Mouse (Mus musculus): ENCODE results near the gene Pfdn6.

GRCm38 (mm10) chr17:33977861-33978557 lies 37.9 kb upstream of the Pfdn6 start:
- TF ChIP-seq POLR2A (IDR thresholded peaks at IDR 0.05; ENCODE audit: control insufficient read depth, extremely low read depth, insufficient read depth, low read length, poor library complexity), result no peak
- 0 out of 2 replicates have a peak, but pooled peaks have one; percentile 11 for TF ChIP-seq CTCF (IDR thresholded peaks at IDR 0.05; ENCODE audit: borderline replicate concordance, control insufficient read depth, extremely low read depth, insufficient read depth, low read length, poor library complexity)
